Mouse (Mus musculus) hindbrain, embryonic 11.5 days (tissue): ENCODE data around the gene Cpxm2. TPM values are rescaled to one million over a fixed set of nuclear protein-coding genes. Genes with fewer than 3 reads are reported as not detected.

Source experiments
- ATAC-seq: fragments of 200-750 bp; cut with Nextera tagmentation; 2 replicates; pipeline ENCODE4 v1.8.0; 2017; ENCODE audit warnings: mild to moderate bottlenecking, moderate TSS enrichment, moderate library complexity; ENCODE audit not compliant: low FRiP score
- DNase-seq: peaks from one replicate; pipeline ENCODE4 v3.0.0-alpha.2; 2015; ENCODE audit warnings: low spot score
- H3K27ac ChIP-seq: fragments of 300-500 bp; sonication (generic); 2 replicates; pipeline ENCODE4 v1.5.1; 2014; ENCODE audit warnings: mild to moderate bottlenecking, low read depth, low read length
- H3K27me3 ChIP-seq: fragments of 300-500 bp; sonication (generic); 2 replicates; pipeline ENCODE4 v1.6.1; 2014; ENCODE audit warnings: mild to moderate bottlenecking, low read length, moderate library complexity, mixed read lengths; ENCODE audit not compliant: control insufficient read depth, insufficient read depth
- H3K36me3 ChIP-seq: fragments of 300-500 bp; sonication (generic); 2 replicates; pipeline ENCODE4 v1.6.1; 2014; ENCODE audit warnings: mild to moderate bottlenecking, low read length, moderate library complexity, mixed read lengths; ENCODE audit not compliant: control insufficient read depth, insufficient read depth
- H3K4me1 ChIP-seq: fragments of 300-500 bp; sonication (generic); replicated peaks from 2 replicates; pipeline ENCODE4 v1.6.1; 2014; ENCODE audit warnings: low read length, mixed read lengths; ENCODE audit not compliant: control insufficient read depth, insufficient read depth
- H3K4me2 ChIP-seq: fragments of 300-500 bp; sonication (generic); replicated peaks from 2 replicates; pipeline ENCODE4 v1.6.1; 2014; ENCODE audit warnings: mild to moderate bottlenecking, low read depth, low read length
- H3K4me3 ChIP-seq: fragments of 300-500 bp; sonication (generic); 2 replicates; pipeline ENCODE4 v1.5.1; 2014; ENCODE audit warnings: low read depth, low read length
- H3K9ac ChIP-seq: fragments of 300-500 bp; sonication (generic); 2 replicates; pipeline ENCODE4 v1.6.1; 2014; ENCODE audit warnings: low read depth, low read length
- H3K9me3 ChIP-seq: fragments of 300-500 bp; sonication (generic); 2 replicates; pipeline ENCODE4 v1.6.1; 2016; ENCODE audit warnings: low read length; ENCODE audit not compliant: control insufficient read depth
- WGBS: fragments of 180-500 bp; shearing (Covaris S2); extraction: QIAGEN DNeasy Blood & Tissue Kit; methylation state at CpG from one replicate; pipeline ENCODE4 v1.1.7; 2014; 5-methylcytosine and 5-hydroxymethylcytosine counted together
- polyA plus RNA-seq: library from polyadenylated mRNA; unstranded; fragments of >200 nt; fragmentation: Nextera tagmentation; extraction: Ambion mirVana; gene quantifications from 2 replicates; pipeline ENCODE4 v1.2.1, GENCODE M21; 2014

The Cpxm2 gene
- polyA plus RNA-seq, 1 experiment from 2014 or later = 3.6 TPM

- Histone ChIP-seq H3K4me2 (no peak overlapping the region), H3K9me3 (no peaks in the 10 kb centered on the region), H3K36me3 (no peaks in the 10 kb centered on the region), H3K4me3 (no peak overlapping the region), H3K4me1 (no peaks in the 10 kb centered on the region), H3K9ac (no peak overlapping the region), H3K27me3 (no peaks in the 10 kb centered on the region), H3K27ac (no peak overlapping the region)
- ATAC-seq = no peak
- 74% methylated on average over 5 of the region's 5 CpGs for WGBS
- no peak for DNase-seq
Measured at GRCm38 (mm10) chr7:132183892-132184404, 29.4 kb upstream of the Cpxm2 start.

- no peaks in the 10 kb centered on the region for H3K36me3 ChIP-seq
- H3K27me3 ChIP-seq = no peaks in the 10 kb centered on the region
- no peak overlapping the region for H3K9ac ChIP-seq
- ATAC-seq = no peak
- H3K4me1 ChIP-seq = no peaks in the 10 kb centered on the region
- no peak for DNase-seq
- no peak overlapping the region for H3K27ac ChIP-seq
- H3K4me3 ChIP-seq = no peak overlapping the region
- 90% methylated on average over 4 of the region's 4 CpGs for WGBS
- no peaks in the 10 kb centered on the region for H3K9me3 ChIP-seq
- no peak overlapping the region for H3K4me2 ChIP-seq
Measured at GRCm38 (mm10) chr7:132181586-132182198, 27.2 kb upstream of the Cpxm2 start.

- H3K4me3 ChIP-seq = no peak overlapping the region
- WGBS = 88% methylated on average over 3 of the region's 3 CpGs
- H3K4me2 ChIP-seq = no peak overlapping the region
- no peaks in the 10 kb centered on the region for H3K27me3 ChIP-seq
- no peaks in the 10 kb centered on the region for H3K4me1 ChIP-seq
- DNase-seq = no peak
- H3K9me3 ChIP-seq = no peaks in the 10 kb centered on the region
- H3K9ac ChIP-seq = no peak overlapping the region
- no peaks in the 10 kb centered on the region for H3K36me3 ChIP-seq
- no peak for ATAC-seq
- no peak overlapping the region for H3K27ac ChIP-seq
Measured at GRCm38 (mm10) chr7:132181042-132181441, 26.5 kb upstream of the Cpxm2 start.

- ATAC-seq (no peak), DNase-seq (no peak)
- Histone ChIP-seq H3K4me1 (no peaks in the 10 kb centered on the region), H3K9ac (no peak overlapping the region), H3K9me3 (no peaks in the 10 kb centered on the region), H3K4me2 (no peak overlapping the region), H3K36me3 (no peaks in the 10 kb centered on the region), H3K4me3 (no peak overlapping the region), H3K27ac (no peak overlapping the region), H3K27me3 (no peaks in the 10 kb centered on the region)
- WGBS = 42% methylated on average over 1 of the region's 1 CpGs
Measured at GRCm38 (mm10) chr7:132179049-132179448, 24.5 kb upstream of the Cpxm2 start.

- no peaks in the 10 kb centered on the region for H3K36me3 ChIP-seq
- no peaks in the 10 kb centered on the region for H3K4me1 ChIP-seq
- no peaks in the 10 kb centered on the region for H3K9me3 ChIP-seq
- ATAC-seq = no peak
- no peaks in the 10 kb centered on the region for H3K27me3 ChIP-seq
- 88% methylated on average over 5 of the region's 5 CpGs for WGBS
- H3K27ac ChIP-seq = no peak overlapping the region
- H3K9ac ChIP-seq = no peak overlapping the region
- no peak overlapping the region for H3K4me3 ChIP-seq
- H3K4me2 ChIP-seq = no peak overlapping the region
- no peak for DNase-seq
Measured at GRCm38 (mm10) chr7:132174787-132175186, 20.2 kb upstream of the Cpxm2 start.

GRCm38 (mm10) chr7:132174296-132174695, 19.8 kb upstream of the Cpxm2 start:
- Histone ChIP-seq H3K27ac (no peak overlapping the region), H3K9me3 (no peaks in the 10 kb centered on the region), H3K4me2 (no peak overlapping the region), H3K4me1 (no peaks in the 10 kb centered on the region), H3K27me3 (no peaks in the 10 kb centered on the region), H3K36me3 (no peaks in the 10 kb centered on the region), H3K9ac (no peak overlapping the region), H3K4me3 (no peak overlapping the region)
- 82% methylated on average over 2 of the region's 2 CpGs for WGBS
- ATAC-seq (no peak), DNase-seq (no peak)

- Histone ChIP-seq H3K36me3 (no peaks in the 10 kb centered on the region), H3K4me3 (no peak overlapping the region), H3K9me3 (no peaks in the 10 kb centered on the region), H3K4me1 (no peaks in the 10 kb centered on the region), H3K9ac (no peak overlapping the region), H3K27ac (no peak overlapping the region), H3K4me2 (no peak overlapping the region), H3K27me3 (no peaks in the 10 kb centered on the region)
- ATAC-seq (no peak), DNase-seq (no peak)
- 71% methylated on average over 5 of the region's 5 CpGs for WGBS
Measured at GRCm38 (mm10) chr7:132172220-132172619, 17.7 kb upstream of the Cpxm2 start.

- Histone ChIP-seq H3K36me3 (no peaks in the 10 kb centered on the region), H3K27ac (no peak overlapping the region), H3K4me3 (no peak overlapping the region), H3K4me2 (no peak overlapping the region), H3K9me3 (no peaks in the 10 kb centered on the region), H3K27me3 (no peaks in the 10 kb centered on the region), H3K9ac (no peak overlapping the region), H3K4me1 (no peaks in the 10 kb centered on the region)
- DNase-seq = no peak
- no peak for ATAC-seq
- whole genome bisulfite sequencing = 86% methylated on average over 5 of the region's 5 CpGs
Measured at GRCm38 (mm10) chr7:132171716-132172115, 17.2 kb upstream of the Cpxm2 start.

GRCm38 (mm10) chr7:132169419-132170169, 15.1 kb upstream of the Cpxm2 start:
- ATAC-seq (no peak), DNase-seq (no peak)
- no peak overlapping the region for H3K4me2 ChIP-seq
- no peaks in the 10 kb centered on the region for H3K4me1 ChIP-seq
- H3K27ac ChIP-seq = no peak overlapping the region
- no peak overlapping the region for H3K4me3 ChIP-seq
- H3K9me3 ChIP-seq = no peaks in the 10 kb centered on the region
- 70% methylated on average over 7 of the region's 7 CpGs for WGBS
- no peak overlapping the region for H3K9ac ChIP-seq
- no peaks in the 10 kb centered on the region for H3K36me3 ChIP-seq
- no peaks in the 10 kb centered on the region for H3K27me3 ChIP-seq
